Mouse (Mus musculus) intestine, postnatal 0 days (tissue): ENCODE data around the gene Map3k10. TPM values are rescaled to one million over a fixed set of nuclear protein-coding genes. Genes with fewer than 3 reads are reported as not detected.
"Not testable (repeated sequence)": the region's sequence is repeated elsewhere in the genome, so short reads cannot be mapped to it uniquely, and the experiment has no call there.

Experiments used
- ATAC-seq: fragments of 200-750 bp; cut with Nextera tagmentation; 2 replicates; pipeline ENCODE4 v1.8.0; 2017; ENCODE audit warnings: mild to moderate bottlenecking, moderate TSS enrichment, moderate library complexity
- H3K27ac ChIP-seq: fragments of 300-500 bp; sonication (generic); 2 replicates; pipeline ENCODE4 v1.5.1; 2014; ENCODE audit warnings: mild to moderate bottlenecking, low read depth, low read length, moderate library complexity
- H3K27me3 ChIP-seq: fragments of 300-500 bp; sonication (generic); replicated peaks from 2 replicates; pipeline ENCODE4 v1.6.1; 2014; ENCODE audit warnings: low read length, mixed read lengths; ENCODE audit not compliant: control insufficient read depth, insufficient read depth
- H3K36me3 ChIP-seq: fragments of 300-500 bp; sonication (generic); 2 replicates; pipeline ENCODE4 v1.6.1; 2014; ENCODE audit warnings: mild to moderate bottlenecking, moderate library complexity; ENCODE audit not compliant: control insufficient read depth, insufficient read depth
- H3K4me1 ChIP-seq: fragments of 300-500 bp; sonication (generic); replicated peaks from 2 replicates; pipeline ENCODE4 v1.6.1; 2014; ENCODE audit warnings: antibody characterized with exemption, low read length, mixed read lengths; ENCODE audit not compliant: control insufficient read depth, insufficient read depth
- H3K4me2 ChIP-seq: fragments of 300-500 bp; sonication (generic); replicated peaks from 2 replicates; pipeline ENCODE4 v1.6.1; 2014; ENCODE audit warnings: low read depth, mild to moderate bottlenecking, moderate library complexity
- H3K4me3 ChIP-seq: fragments of 300-500 bp; sonication (generic); 2 replicates; pipeline ENCODE4 v1.5.1; 2014; ENCODE audit warnings: low read depth, low read length
- H3K9ac ChIP-seq: fragments of 300-500 bp; sonication (generic); 2 replicates; pipeline ENCODE4 v1.6.1; 2014; ENCODE audit warnings: mild to moderate bottlenecking, low read depth, low read length
- H3K9me3 ChIP-seq: fragments of 300-500 bp; sonication (generic); 2 replicates; pipeline ENCODE4 v1.6.1; 2016; ENCODE audit warnings: mixed run types; ENCODE audit not compliant: control insufficient read depth
- CTCF ChIP-seq: sonication (generic); IDR thresholded peaks from 2 replicates; pipeline ENCODE4 v1.5.1; 2016; ENCODE audit warnings: low read depth, mild to moderate bottlenecking, control low read depth, antibody characterized with exemption, moderate library complexity
- WGBS: fragments of 180-500 bp; shearing (Covaris S2); extraction: QIAGEN DNeasy Blood & Tissue Kit; methylation state at CpG from one replicate; pipeline ENCODE4 v1.1.7; 2014; 5-methylcytosine and 5-hydroxymethylcytosine counted together
- polyA plus RNA-seq: library from polyadenylated mRNA; unstranded; fragments of >200 nt; fragmentation: Nextera tagmentation; extraction: Ambion mirVana; gene quantifications from 2 replicates; pipeline ENCODE4 v1.2.1, GENCODE M21; 2015

Gene Map3k10
- polyA plus RNA-seq, 1 experiment from 2014 or later, result 3.6 TPM

- 86% methylated on average over 6 of the region's 6 CpGs for WGBS
Observed at GRCm38 (mm10) chr7:27647281-27648002, 27.0 kb downstream of the Map3k10 start.

DNA sequence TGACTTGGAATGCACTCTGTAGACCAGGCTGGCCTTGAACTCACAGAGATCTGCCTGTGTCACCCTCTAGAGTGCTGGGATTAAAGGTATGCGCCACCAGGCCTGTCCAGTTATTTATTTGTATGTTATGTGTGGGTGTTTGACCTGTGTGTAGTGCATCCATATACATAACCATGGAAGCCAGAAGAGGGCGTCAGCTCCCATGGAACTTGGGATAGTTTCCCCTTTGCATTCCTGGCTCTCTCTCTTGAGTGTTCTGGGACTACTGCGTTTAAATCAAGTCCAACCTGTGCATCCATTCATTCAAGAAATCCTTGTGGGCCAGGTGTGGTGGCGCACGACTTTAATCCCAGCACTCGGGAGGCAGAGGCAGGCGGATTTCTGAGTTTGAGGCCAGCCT is 27.9 kb downstream of the Map3k10 start:
- Histone ChIP-seq H3K9ac (no peak overlapping the region), H3K36me3 (no peaks in the 10 kb centered on the region), H3K27ac (no peak overlapping the region), H3K4me1 (no peaks in the 10 kb centered on the region), H3K4me2 (no peak overlapping the region), H3K4me3 (no peak overlapping the region), H3K27me3 (no peaks in the 10 kb centered on the region), H3K9me3 (no peaks in the 10 kb centered on the region)
- no peak for TF ChIP-seq CTCF
- ATAC-seq, result no peak
- 85% methylated on average over 7 of the region's 7 CpGs for WGBS

More at GRCm38 (mm10) chr7:27647281-27648002, 27.0 kb downstream of the Map3k10 start:
- Histone ChIP-seq H3K4me3 (no peak overlapping the region), H3K4me2 (no peak overlapping the region), H3K27me3 (peaks cover under 1% of the 10 kb centered on the region; the same call in 1 of the 2 replicates), H3K9ac (no peak overlapping the region), H3K27ac (no peak overlapping the region), H3K4me1 (no peaks in the 10 kb centered on the region), H3K9me3 (no peaks in the 10 kb centered on the region), H3K36me3 (no peaks in the 10 kb centered on the region)
- TF ChIP-seq CTCF, result no peak
- no peak for ATAC-seq

- Histone ChIP-seq H3K9ac (no peak overlapping the region), H3K9me3 (no peaks in the 10 kb centered on the region), H3K4me2 (no peak overlapping the region), H3K27ac (no peak overlapping the region), H3K36me3 (no peaks in the 10 kb centered on the region), H3K4me1 (no peaks in the 10 kb centered on the region), H3K27me3 (no peaks in the 10 kb centered on the region), H3K4me3 (no peak overlapping the region)
- no peak for ATAC-seq
- WGBS, result 54% methylated on average over 1 of the region's 1 CpGs
- peak; percentile 21; the same call in 1 of the 2 replicates for TF ChIP-seq CTCF
Observed at GRCm38 (mm10) chr7:27644471-27644870, 29.9 kb downstream of the Map3k10 start.

GRCm38 (mm10) chr7:27635094-27635493 is 39.3 kb downstream of the Map3k10 start:
- H3K9ac ChIP-seq, H3K4me1 ChIP-seq, ATAC-seq, H3K4me2 ChIP-seq, H3K27ac ChIP-seq, H3K4me3 ChIP-seq, H3K9me3 ChIP-seq, H3K27me3 ChIP-seq: not testable (repeated sequence)
- peaks cover 66% of the 10 kb centered on the region for H3K36me3 ChIP-seq
- WGBS, result 98% methylated on average over 2 of the region's 2 CpGs

GRCm38 (mm10) chr7:27634691-27635090 is 39.7 kb downstream of the Map3k10 start:
- Histone ChIP-seq H3K4me1 (no peaks in the 10 kb centered on the region), H3K4me2 (no peak overlapping the region), H3K27me3 (no peaks in the 10 kb centered on the region), H3K27ac (no peak overlapping the region), H3K4me3 (no peak overlapping the region), H3K9me3 (no peaks in the 10 kb centered on the region), H3K36me3 (peaks cover 70% of the 10 kb centered on the region), H3K9ac (no peak overlapping the region)
- WGBS, result 95% methylated on average over 6 of the region's 6 CpGs
- no peak for ATAC-seq
- no peak for TF ChIP-seq CTCF

GRCm38 (mm10) chr7:27633166-27633565 is 41.2 kb downstream of the Map3k10 start:
- Histone ChIP-seq H3K9ac (no peak overlapping the region), H3K4me1 (no peaks in the 10 kb centered on the region), H3K4me2 (no peak overlapping the region), H3K27me3 (no peaks in the 10 kb centered on the region), H3K4me3 (no peak overlapping the region), H3K36me3 (peaks cover 85% of the 10 kb centered on the region), H3K27ac (no peak overlapping the region), H3K9me3 (no peaks in the 10 kb centered on the region)
- no peak for ATAC-seq
- TF ChIP-seq CTCF, result no peak
- 89% methylated on average over 6 of the region's 6 CpGs for WGBS
